Mouse (Mus musculus) thymus, postnatal 14 days (tissue): ENCODE data around the gene Itpr1.

Source experiments
- DNase-seq: peaks from one replicate; pipeline ENCODE4 v3.0.0; 2021

The Itpr1 gene

DNA sequence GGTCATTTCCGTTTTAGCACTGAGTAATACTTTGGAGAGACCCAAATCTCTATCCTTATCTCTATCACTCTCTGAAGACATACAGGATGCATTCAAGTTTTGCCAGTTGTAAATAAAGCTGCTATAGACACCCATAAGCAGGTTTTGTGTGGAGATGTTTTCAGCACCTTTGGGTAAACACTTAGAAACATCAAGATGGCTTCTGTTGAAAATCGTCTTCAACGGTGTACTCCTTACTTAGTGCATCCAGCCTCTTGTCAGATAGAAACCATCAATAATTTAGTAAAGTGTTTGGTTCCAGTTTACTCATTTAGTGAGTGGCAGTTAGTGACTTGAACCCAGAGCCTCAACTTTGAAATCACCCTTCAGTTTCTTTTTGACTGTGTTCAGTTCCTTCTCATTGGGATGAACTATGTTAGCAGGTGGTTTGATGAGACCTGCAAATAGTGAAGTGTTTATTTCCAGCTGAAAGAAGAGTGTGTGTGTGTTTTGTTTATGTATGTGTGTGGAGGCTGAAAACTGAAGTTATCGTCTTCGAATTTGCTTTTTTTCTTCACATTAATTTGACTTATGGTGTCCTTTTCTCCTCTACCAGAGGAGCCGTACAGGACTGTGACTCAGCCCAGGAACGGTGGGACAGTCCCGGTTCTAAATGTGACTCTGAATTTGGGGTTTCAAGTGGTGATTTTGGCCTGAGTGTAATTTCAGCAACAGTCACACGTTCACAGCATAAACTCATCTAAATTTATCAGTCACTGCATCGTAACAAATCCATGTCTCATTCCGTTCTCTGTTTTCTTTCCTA is 66.1 kb downstream of the Itpr1 start:
- no peak for DNase-seq

DNA sequence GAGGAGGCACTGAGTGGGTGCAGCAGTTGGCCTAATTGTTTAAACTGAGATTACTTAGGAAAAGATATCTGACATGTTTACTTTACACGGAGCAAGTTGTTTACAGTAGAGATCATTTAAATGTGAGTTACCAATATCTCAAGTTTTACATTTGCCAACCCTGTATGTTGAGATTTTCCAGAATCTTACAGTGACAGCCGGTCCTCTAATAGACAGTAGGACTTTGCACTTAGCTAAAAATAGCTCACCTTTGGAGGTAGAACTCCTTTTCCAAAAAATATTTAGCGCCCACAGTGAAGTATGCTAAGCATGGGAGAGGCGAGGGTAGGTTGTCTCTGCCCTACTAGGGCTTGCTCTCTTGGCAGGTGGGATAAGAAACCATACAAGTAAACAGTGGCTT is 69.2 kb downstream of the Itpr1 start:
- no peak for DNase-seq

DNA sequence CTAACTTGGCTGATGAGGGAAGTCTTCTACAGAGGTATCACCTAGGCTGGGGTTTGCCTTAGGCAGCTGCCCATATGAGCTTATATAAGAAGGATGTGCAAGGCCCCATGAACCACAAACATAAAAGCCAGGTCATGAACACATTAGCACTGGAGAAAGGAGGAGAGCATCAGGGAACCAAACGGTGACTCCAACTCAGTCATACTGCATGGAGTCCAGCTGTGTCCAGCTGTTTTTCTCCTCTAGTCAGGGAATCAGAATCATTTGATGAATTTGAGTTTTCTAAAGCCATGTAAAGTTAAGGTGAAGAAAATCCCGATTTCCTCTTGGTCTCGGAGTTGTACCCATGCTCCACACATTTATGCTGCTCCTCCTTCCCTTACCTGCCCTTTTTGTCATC is 69.7 kb downstream of the Itpr1 start:
- DNase-seq: no peak

DNA sequence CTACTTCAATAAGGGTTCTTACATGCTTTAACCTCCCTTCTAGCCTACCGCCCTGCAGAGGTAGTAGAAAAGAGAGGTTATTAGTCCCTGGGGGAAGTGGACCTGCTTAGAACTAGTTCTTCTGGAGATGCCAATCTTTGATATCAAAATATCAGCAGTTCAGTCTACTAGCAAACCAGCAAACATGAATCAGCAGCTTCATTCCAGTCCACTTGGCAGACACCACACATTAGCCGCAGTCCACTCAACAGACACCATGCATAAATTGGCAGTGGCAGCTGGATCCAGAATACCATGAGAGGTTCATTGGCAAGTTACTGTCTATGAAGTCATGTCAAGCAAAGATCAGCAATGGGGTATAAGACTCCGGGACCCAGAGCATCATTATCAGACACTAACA is 71.8 kb downstream of the Itpr1 start:
- DNase-seq: no peak

DNA sequence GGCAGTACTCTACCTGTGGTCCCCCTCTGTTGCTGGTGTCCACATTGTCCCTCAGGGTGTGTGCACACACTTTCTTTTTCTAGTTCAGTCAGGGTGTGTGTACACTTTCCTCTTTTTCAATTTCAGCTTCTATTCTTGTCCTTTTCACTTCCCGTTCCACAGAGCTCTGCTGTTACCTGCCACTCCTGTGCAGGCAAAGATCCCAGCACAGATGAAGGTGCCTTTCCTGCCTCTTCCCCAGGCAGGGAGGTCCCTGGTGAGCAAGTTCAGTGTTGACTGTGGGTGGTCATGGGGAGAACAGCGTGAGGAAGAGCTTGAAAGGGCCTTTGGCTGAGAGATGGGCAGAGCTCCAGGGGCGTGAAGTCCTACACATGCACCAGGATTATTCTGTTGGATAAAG is 76.1 kb downstream of the Itpr1 start:
- no peak for DNase-seq

DNA sequence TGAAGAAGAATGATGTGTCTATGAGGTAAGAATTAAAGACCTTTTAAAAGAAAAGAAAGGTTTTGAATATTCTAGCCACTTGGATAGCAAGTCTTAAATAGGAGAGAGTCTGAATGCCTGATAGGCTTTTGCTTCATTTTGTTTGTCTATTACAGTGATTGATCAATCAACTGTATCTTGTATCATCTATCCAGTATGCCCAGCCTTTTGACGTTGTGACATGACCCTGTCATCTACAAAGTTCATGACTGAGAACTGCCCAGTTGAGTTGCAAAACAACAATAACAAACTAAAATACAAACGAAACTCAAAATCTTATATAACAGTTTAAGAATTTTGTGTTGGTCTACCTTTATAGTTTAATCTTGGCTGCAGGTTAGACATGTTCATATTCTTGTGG is 78.1 kb downstream of the Itpr1 start:
- DNase-seq: no peak

DNA sequence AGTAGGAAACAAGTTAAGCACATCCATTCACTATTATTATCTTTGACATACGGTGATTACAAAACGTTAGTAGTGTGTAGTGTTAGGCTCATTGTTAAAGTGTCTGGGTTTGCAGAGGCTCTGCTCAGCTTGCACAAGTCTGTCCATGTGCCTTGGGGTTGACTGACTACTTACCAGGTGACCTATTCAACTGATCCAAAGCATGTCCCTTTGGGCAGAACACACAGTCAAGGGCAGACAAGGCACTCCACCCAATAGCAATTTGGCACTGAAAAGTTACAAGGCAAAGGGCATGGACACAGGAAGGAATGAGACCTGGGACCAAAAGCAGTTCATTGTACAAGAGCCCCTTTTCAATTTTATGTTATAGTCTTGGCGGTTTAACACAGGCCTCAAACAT is 78.7 kb downstream of the Itpr1 start:
- DNase-seq: no peak

DNA sequence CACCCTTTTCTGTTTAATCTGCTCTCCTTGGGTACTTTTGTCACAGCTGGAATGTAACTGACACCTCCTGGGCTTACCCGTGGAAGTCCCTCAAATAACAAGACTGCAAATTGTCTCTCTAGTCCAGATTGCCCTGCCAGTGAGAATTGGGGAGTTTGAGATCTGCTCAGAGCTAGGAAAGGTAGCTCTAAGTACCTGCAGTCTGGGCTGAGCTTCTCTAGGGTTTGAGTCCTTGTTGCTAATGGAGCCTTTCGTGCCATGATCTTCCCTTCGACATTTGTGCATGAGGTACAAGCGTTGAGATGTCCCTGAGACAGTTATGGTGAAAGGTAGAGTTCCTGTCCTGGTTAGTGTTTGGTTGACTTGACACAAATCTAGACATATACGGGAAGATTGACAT is 89.0 kb downstream of the Itpr1 start:
- DNase-seq: no peak

DNA sequence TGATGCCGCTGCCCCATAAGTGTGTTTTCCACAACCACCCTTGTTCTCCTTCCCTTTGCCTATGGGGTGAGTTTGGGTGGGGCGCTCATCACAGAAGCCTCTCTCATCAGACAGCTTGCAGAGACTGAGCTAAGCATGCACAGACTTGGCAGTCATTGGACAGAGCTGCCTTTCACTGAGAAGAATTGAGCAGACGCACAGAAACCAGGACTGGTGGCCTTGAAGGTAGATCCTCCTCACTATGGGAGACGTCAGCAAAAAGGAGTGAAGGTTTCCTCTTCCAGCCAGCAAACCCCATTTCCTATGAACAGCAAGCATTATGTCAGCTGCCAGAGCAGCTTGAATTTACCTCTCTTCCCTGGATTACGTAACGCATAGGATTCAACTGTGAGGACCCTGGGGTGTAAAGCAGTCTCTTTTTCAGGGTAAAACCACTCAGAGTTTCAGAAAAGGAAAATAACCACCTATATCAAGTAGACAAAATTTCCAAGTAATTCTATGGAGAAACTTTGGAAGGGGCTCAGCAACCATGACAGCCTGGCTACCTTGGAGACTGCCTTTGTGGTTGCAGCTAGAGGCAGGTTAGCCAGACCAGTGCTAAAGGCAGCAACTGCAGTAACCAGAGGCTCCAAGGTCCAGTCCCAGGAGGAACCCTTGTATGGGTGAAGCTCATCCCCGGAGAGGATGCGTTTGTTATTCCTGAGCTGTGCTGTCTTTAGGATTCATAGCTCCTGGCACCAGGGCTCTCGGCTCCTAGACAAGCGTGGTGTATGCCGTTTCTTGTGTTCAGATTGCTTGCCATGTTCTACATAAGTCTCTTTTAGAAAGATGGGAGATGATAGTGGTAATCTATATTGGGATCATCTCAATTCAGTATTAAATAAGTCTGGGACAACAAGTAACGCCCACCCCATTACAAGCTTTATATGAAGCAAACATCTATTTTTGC is 91.0 kb downstream of the Itpr1 start:
- DNase-seq: no peak

DNA sequence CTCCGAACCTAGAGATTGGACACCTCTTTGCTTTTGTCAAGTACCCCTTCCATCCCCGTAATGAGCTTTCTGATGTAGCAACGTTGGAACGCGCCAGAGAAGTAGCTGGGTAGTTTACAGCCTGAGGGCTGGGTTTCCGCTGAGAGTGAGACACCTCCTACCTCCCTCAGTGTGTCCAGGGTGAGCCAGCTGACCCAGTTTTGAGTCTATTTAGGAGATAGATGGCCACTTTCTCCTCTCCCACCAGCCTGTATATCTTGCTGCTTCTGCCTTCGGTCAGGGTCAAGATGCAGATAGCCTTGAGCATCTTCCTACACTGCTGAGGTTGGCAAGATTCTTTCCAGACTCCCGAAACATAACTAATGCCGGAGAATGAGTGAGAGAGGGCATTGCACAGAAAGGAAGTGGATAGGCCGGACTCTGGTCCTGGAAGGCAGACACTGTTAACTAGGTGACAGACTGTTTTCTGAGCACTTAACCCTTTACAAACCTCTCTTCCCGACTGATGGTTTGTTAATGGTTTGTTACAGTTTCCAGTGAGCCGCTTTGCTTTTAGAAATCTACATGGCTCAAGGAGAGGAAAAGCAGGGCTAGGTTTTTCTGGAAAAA is 92.4 kb downstream of the Itpr1 start:
- DNase-seq: no peak

DNA sequence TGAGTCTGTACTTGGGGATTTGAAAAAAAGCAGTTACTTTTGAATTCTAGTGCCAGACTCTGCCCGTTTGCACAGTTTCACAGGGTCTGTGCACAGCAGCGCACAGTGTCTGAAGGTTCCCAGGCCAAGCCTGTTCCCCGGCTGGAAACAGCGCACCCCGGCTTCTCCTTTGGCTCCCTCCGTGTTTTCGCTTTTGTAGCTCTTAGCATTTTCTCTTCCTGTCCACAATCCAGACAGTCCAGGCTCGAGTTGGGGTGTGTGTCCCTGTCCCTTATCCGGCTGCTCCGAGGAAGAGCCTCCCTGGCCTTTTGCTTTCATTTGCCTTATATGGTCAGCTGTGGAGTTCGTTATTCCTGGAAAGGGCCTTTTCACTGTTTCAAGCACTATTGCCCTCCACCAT is 93.3 kb downstream of the Itpr1 start:
- no peak for DNase-seq

DNA sequence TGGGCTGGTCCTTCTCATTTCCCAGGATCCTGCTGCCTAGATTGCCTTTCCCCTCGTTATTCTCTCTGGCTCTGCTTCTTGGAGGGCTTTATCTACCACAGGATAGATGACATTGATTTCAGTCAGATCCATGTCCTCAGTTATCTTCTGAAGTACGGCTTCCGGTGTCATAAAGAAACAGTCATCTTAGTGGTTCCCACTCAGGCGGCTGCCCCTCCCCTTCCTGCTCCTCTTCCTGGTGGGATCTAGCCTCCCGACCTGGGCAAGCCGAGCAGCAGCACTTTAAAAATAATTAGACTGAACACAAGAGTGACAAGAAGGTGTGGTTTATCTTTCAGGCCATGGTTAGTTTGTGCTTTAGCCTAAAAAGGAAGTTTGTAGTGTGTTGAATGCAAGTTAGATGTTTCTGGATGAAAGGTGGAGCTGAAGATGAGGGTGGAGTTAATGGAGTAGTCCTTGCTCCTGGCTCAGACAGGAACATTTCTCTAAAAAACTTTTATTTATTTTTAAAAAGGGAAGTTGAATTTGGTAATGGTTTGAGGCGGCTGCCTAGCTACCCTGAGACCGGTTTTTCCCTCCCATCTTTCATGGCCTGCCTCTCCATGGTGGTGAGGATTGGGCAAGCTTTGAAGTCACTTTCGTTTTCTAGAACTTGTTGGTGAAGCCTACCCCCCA is 94.2 kb downstream of the Itpr1 start:
- peak; percentile 37 for DNase-seq

DNA sequence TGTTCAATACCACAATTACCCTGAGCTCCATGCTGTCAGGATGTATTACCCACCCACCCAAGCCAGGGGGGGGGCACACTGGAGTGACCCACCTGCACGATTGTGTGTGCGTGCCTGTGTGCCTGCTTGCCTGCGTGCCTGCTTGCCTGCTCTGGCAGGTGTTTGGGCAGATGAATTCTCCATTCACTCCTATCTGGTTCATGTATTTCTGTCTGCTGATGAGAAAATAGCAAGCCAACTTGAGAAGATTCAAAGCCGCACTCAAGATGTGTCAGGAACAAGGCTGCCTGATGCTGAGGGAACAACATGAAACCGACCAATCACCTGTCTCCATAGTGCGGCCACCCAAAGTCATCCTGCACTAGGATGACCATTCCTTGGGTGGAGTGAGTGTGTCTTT is 94.9 kb downstream of the Itpr1 start:
- DNase-seq: peak; percentile 47

DNA sequence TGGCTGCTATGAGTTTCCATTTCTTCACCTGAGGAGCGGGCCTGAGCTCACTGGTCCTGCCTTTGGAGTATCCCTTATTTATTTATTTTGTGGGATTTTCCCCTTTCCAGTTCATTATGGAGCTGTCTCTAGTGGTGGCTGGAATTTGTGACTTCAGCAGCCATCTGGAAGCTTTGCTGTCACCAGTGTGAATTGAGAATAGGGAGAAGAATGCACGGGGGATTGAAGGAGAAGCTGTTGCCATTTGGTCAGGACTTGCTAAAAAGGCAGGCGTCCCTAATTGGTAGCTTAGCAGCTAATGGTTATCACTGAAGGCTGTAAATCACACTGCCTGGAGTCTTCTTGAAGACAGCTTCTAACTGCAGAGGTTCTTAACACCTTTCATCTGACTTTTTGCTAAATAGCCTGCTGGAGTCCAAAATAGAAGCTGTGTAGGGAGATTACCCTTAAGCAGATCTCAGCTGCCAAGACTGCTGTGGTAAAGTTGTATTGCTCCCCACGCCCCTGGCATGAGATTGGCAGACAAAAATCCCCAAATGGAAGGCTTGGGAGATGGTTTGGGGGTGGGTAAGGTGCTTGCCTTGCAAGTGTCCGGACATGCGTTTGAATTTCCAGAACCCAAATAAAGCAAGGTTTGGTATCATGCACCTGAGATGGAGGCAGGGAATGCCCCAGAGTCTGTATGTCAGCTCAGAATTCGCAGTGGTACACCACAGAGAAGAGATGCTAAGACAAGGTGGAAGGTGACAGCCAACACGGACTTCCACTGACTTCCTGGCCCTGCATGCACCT is 96.7 kb downstream of the Itpr1 start:
- no peak for DNase-seq

DNA sequence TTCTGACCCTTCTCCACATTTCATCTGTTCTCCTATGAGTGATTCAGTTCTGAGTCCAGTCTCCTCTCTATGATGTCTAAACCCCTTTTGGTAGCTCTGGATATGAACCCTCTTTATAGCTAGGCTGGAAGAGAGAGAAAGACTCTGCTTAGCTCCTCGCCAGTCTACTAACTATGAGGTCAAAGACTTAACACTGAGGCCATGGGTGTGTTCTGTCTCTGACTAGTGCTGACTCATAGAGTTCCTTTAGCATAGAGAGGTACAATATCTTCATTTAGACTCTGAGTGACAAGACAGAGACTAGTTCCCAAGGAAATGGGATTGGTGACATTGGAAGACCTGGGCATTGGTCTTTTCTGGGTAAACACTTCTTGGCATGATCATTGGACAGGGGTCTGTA is 100.2 kb downstream of the Itpr1 start:
- DNase-seq: no peak

DNA sequence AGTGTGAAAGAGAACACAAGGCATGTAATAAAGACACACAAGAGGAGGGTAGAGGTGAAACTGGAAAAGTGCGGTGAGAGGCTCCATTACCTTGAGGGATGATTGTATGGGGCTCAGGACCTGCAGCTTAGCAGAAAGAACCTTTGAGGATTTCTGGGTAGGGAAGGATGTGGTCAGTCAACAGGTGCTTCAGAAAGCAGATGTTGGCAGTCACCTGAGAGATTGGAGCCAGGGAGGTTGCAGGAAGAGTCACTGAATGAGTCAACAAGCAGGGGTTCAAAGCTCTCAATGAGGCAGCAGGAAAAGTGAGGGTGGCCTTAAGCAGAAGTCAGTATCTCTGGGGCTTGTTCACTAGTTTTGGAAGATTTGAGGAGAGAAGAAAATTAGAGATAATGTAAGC is 101.1 kb downstream of the Itpr1 start:
- DNase-seq: peak; percentile 51

DNA sequence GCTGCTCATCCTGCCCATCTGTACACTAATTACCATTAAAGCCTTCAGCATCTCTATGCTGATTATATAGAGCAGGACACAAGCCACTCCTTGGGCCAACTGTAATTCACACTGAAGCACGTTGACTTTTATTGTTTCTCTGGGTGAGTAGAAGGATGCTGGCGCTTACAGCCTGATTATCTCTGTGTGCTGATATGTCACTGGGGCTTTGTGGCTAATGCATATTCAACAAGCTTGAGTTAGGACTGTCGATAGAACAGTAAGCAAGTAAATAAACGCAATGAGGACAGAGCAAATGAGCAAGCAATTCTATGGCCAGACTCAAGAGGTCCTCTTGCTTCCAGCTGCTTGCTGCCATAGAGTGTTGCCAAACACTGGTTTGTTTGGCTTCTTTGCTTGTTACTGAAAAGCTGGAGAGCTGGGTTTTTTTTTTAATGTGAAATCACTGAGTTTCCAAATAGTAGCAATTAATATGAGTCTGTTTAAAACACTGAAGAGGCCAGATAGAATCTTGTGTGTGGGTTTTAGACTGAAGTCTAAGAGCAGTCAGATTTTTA is 103.5 kb downstream of the Itpr1 start:
- DNase-seq: no peak

DNA sequence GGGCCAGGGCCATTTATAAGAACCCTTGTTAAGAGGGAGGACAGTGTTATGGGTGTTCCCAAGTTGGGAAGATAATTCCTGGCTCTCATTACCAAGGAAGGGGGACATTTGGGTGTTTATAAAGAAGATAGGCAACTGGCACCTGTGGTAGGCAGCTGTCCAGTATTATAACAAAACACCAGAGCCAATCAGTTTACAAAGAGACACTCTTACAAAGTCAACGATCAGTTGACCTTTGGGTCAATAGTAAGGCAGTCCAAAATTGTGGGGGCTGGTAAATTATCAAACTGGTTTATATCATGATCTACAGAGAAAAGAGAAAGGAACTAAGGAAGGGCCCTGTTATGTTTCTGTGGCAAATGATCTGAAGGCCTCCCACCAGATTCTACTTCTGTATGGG is 104.1 kb downstream of the Itpr1 start:
- no peak for DNase-seq

DNA sequence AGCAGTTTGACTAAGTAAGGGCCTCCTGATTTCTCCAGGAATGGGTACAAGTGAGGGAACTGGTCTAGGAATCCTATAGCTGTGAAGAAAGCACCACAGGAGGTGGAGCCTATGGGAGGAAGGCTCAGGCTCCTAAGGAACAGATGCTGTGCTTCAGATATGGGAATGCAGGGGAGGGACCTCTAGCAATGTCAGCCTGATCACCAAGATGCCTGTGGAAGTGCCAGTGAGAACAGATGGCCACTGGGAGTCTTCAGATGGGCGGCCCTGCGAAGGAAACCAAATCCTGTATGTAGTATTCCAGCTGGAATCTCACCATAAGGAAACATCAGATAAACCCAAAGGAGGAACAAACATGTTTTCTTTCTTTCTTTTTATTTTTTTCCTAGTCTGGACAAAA is 108.8 kb downstream of the Itpr1 start:
- DNase-seq: no peak

DNA sequence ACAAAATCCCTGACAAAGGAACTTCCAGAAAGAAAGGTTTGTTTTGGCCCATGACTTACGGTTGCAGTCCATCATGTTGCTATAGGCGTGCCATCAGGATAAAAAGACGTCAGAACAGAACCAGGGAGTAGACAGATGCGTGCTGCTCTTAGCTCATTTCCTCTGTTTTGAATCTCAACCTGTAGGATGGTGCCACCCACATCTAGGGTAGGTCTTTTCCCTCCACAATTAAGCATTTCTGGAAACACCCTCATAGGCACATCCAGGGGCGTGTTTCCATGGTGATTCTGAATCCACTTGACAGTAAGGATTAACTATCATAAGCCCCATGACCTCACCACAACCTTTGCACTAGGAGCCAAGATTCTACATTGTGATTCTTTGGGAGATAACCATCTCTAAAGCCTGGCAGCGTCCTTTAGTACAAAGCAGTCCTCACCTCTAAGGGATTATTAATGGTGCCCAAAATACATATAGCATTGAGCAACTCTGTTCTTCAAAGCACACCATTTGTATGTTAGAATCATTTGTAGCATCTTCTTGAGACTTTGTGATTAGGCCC is 111.6 kb downstream of the Itpr1 start:
- no peak for DNase-seq

DNA sequence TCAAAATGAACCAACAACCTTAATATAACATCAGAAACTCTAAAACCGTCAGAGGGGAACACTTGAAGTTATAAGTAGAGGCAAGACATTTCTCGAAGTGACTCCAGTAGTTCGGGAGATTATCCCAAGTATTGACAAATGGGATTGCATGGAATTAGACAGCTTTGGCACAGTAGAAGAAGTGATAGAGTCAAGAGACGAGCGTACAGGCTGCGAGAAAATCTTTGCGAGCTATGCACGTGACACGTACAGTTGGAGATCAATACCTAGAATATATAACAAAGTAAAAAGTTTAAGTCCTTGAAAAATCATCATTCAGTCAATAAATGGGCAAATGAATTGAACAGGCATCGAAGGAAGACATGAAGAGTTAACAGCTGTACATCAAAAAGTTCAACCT is 112.5 kb downstream of the Itpr1 start:
- no peak for DNase-seq

DNA sequence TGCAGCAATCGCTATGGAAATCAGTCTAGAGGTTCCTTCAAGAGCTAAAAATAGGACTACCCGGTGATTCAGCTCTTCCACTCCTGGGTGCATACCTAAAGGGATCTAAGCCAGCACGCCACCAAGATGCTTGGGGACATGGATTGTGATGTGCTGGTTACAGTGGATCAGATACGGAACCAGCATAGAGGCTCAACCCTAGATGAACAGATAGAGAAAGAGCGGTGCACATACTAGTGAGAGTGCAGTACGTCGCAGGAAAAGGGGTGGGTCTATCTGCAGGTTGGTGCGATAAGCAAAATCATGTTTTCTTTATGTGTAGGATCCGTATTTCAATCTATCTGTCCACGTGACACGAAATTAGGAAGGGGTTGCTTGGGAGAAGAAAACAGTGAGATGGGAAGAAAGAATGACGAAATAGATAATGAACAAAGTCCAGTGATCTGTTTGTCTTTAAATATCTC is 113.1 kb downstream of the Itpr1 start:
- no peak for DNase-seq
